Mouse (Mus musculus) central nervous system, embryonic 11.5 days (tissue): ENCODE measurements around the gene Gzmc. TPM values are rescaled to one million over a fixed set of nuclear protein-coding genes. Genes with fewer than 3 reads are reported as not detected.

ENCODE experiments used
- polyA plus RNA-seq: library from polyadenylated mRNA; depleted of rRNA; stranded (reverse); fragments of >200 nt; gene quantifications from 2 replicates; pipeline ENCODE4 v1.2.3, GENCODE M21; 2012; rRNA removed

The Gzmc gene
- not detected in 2 replicates for polyA plus RNA-seq

DNA sequence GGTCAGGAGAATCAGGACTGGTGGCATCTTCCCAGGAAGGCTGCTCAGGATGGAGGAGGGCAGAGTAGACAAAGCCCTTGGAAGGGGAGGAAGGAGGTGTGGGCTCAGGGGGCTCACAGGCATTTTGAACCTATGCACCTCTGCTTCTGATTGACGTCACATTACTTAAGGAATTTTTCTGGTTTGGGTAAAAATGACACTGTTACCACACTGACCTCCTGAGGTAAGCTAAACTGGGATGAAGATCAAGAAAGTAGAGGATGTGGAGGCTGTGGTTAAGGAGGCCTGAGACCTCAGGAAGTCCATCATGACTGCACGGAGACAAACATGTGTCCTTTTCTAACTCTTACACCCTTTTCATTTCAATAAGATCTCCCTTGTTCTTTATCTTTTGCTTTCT, at the start of gene Gzmc:
Gene Gzmc (minus strand): TSS at position 101 of the 400 bp plus-strand sequence.

DNA sequence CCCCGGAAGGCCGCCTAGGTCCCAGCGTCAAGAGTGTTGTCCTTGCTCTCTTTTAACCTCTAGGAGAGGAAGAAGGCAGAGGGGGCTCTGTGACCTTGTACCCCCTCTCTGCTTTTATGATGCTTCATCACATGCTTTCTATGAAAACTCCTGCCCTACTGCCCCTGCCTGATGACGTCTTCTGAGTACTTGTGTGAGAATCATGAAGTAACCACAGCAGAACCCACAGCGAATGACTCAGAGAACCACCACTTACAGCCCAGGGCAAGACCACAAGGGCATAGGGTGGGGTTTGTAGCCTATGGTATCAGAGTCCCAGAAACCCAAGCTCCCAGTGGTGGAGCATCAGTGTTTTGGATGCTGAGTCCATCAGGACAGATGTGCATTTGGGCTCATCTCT, 27.7 kb upstream of the Gzmc start, which contains the start of gene Gzmb:
Gene Gzmb (minus strand): TSS at position 108 of the 400 bp plus-strand sequence.

DNA sequence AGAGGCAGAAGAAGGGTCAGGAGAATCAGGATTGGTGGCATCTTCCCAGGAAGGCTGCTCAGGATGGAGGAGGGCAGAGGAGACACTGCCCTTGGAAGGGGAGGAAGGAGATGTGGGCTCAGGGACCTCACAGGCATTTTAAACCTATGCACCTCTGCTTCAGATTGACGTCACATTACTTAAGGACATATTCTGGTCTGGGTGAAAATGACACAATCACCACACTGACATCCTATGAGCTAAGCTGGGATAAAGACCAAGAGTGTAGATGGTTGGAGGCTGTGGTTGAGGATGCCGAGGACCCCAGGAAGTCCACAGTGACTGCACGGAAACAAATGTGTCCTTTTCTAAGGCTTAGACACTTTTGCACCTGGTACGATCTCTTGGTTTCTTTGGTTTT, 23.1 kb downstream of the Gzmc start, which contains the start of gene Gzmf:
Gene Gzmf (minus strand): TSS at position 101 of the 400 bp plus-strand sequence.

Other genes starting within 250 kb of the Gzmc start
- gene Mcpt1, start 216.7 kb downstream of the Gzmc start, polyA plus RNA-seq, result not detected in 2 replicates
- not detected in 2 replicates for gene Mcpt9, start 204.2 kb downstream of the Gzmc start, polyA plus RNA-seq
- gene Mcpt2, start 192.6 kb downstream of the Gzmc start, polyA plus RNA-seq, result not detected in 2 replicates
- not detected in 2 replicates for gene Mcpt4, start 172.3 kb downstream of the Gzmc start, polyA plus RNA-seq
- not detected in 2 replicates for gene Mcpt8, start 149.4 kb downstream of the Gzmc start, polyA plus RNA-seq
- gene Ctsg, start 132.1 kb downstream of the Gzmc start, polyA plus RNA-seq, result 0.10 and 0.19 TPM in 2 replicates
- not detected in 2 replicates for gene Gzme, start 114.0 kb downstream of the Gzmc start, polyA plus RNA-seq
- gene Gzmd, start 102.0 kb downstream of the Gzmc start, polyA plus RNA-seq, result not detected in 2 replicates
- 0.06 TPM in 1 of 2 replicates, not detected in the other for gene Gzmg, start 75.1 kb downstream of the Gzmc start, polyA plus RNA-seq
- not detected in 2 replicates for gene Gzmn, start 60.1 kb downstream of the Gzmc start, polyA plus RNA-seq
- not detected in 2 replicates for gene Gzmf, start 23.2 kb downstream of the Gzmc start, polyA plus RNA-seq
- gene Gzmb, start 27.6 kb upstream of the Gzmc start, polyA plus RNA-seq, result 0.06 TPM in 1 of 2 replicates, not detected in the other
- gene Atp12a, start 130.4 kb upstream of the Gzmc start, polyA plus RNA-seq, result 0.02 and 0.04 TPM in 2 replicates
- 1.7 and 1.8 TPM in 2 replicates for gene Rnf17, start 167.9 kb upstream of the Gzmc start, polyA plus RNA-seq